Mouse (Mus musculus) midbrain, embryonic 16.5 days (tissue): ENCODE measurements around the gene Tbk1. TPM values are rescaled to one million over a fixed set of nuclear protein-coding genes. Genes with fewer than 3 reads are reported as not detected.

Experiments
- ATAC-seq: fragments of 200-750 bp; cut with Nextera tagmentation; 2 replicates; pipeline ENCODE4 v1.8.0; 2017; ENCODE audit warnings: moderate TSS enrichment
- H3K27ac ChIP-seq: fragments of 300-500 bp; sonication (generic); 2 replicates; pipeline ENCODE4 v1.5.1; 2014; ENCODE audit warnings: mild to moderate bottlenecking, low read length, mixed read lengths
- H3K27me3 ChIP-seq: fragments of 300-500 bp; sonication (generic); 2 replicates; pipeline ENCODE4 v1.6.1; 2014; ENCODE audit warnings: low read depth, low read length, mixed read lengths; ENCODE audit not compliant: control insufficient read depth, insufficient read depth
- H3K36me3 ChIP-seq: fragments of 300-500 bp; sonication (generic); 2 replicates; pipeline ENCODE4 v1.6.1; 2014; ENCODE audit warnings: mild to moderate bottlenecking, low read length, moderate library complexity, mixed read lengths; ENCODE audit not compliant: control insufficient read depth, insufficient read depth
- H3K4me1 ChIP-seq: fragments of 300-500 bp; sonication (generic); 2 replicates; pipeline ENCODE4 v1.6.1; 2014; ENCODE audit warnings: mild to moderate bottlenecking, low read length, mixed read lengths; ENCODE audit not compliant: control insufficient read depth, insufficient read depth
- H3K4me2 ChIP-seq: fragments of 300-500 bp; sonication (generic); 2 replicates; pipeline ENCODE4 v1.6.1; 2014; ENCODE audit warnings: mild to moderate bottlenecking, low read length, mixed read lengths
- H3K4me3 ChIP-seq: fragments of 300-500 bp; sonication (generic); 2 replicates; pipeline ENCODE4 v1.5.1; 2014; ENCODE audit warnings: low read depth, mild to moderate bottlenecking, low read length, moderate library complexity, mixed read lengths
- H3K9ac ChIP-seq: fragments of 300-500 bp; sonication (generic); 2 replicates; pipeline ENCODE4 v1.6.1; 2014; ENCODE audit warnings: low read depth, low read length, mixed read lengths
- H3K9me3 ChIP-seq: fragments of 300-500 bp; sonication (generic); replicated peaks from 2 replicates; pipeline ENCODE4 v1.6.1; 2014; ENCODE audit warnings: mild to moderate bottlenecking, low read length, mixed read lengths; ENCODE audit not compliant: control insufficient read depth, poor library complexity, severe bottlenecking
- WGBS: fragments of 180-500 bp; shearing (Covaris S2); extraction: QIAGEN DNeasy Blood & Tissue Kit; methylation state at CpG from one replicate; pipeline ENCODE4 v1.1.7; 2014; 5-methylcytosine and 5-hydroxymethylcytosine counted together
- polyA plus RNA-seq: library from polyadenylated mRNA; unstranded; fragments of >200 nt; fragmentation: Nextera tagmentation; extraction: Ambion mirVana; gene quantifications from 2 replicates; pipeline ENCODE4 v1.2.1, GENCODE M21; 2015

Gene Tbk1
- polyA plus RNA-seq, 1 experiment from 2014 or later: 35.9 TPM

GRCm38 (mm10) chr10:121623670-121624069 is 37.1 kb upstream of the Tbk1 start:
- Histone ChIP-seq H3K27ac (no peak overlapping the region), H3K9me3 (no peaks in the 10 kb centered on the region), H3K36me3 (peaks cover 14% of the 10 kb centered on the region), H3K9ac (no peak overlapping the region), H3K27me3 (no peaks in the 10 kb centered on the region), H3K4me1 (peaks cover 11% of the 10 kb centered on the region), H3K4me3 (no peak overlapping the region), H3K4me2 (no peak overlapping the region)
- 83% methylated on average over 7 of the region's 7 CpGs for WGBS
- ATAC-seq: no peak

- Histone ChIP-seq H3K9ac (no peak overlapping the region), H3K27me3 (no peaks in the 10 kb centered on the region), H3K27ac (no peak overlapping the region), H3K36me3 (peaks cover 14% of the 10 kb centered on the region), H3K9me3 (no peaks in the 10 kb centered on the region), H3K4me2 (no peak overlapping the region), H3K4me1 (peaks cover 11% of the 10 kb centered on the region), H3K4me3 (no peak overlapping the region)
- no peak for ATAC-seq
- WGBS: 91% methylated on average over 6 of the region's 6 CpGs
Observed at GRCm38 (mm10) chr10:121622431-121622830, 35.8 kb upstream of the Tbk1 start.

GRCm38 (mm10) chr10:121615935-121616334 is 29.3 kb upstream of the Tbk1 start:
- ATAC-seq: no peak
- Histone ChIP-seq H3K4me1 (no peaks in the 10 kb centered on the region), H3K27me3 (no peaks in the 10 kb centered on the region), H3K4me2 (no peak overlapping the region), H3K9ac (no peak overlapping the region), H3K36me3 (peaks cover 23% of the 10 kb centered on the region), H3K27ac (no peak overlapping the region), H3K4me3 (no peak overlapping the region), H3K9me3 (no peaks in the 10 kb centered on the region)
- WGBS: 44% methylated on average over 7 of the region's 7 CpGs

GRCm38 (mm10) chr10:121615146-121615870 is 28.7 kb upstream of the Tbk1 start:
- ATAC-seq: no peak
- H3K4me1 ChIP-seq: no peaks in the 10 kb centered on the region
- no peaks in the 10 kb centered on the region for H3K27me3 ChIP-seq
- WGBS: 93% methylated on average over 13 of the region's 13 CpGs
- H3K36me3 ChIP-seq: peaks cover 24% of the 10 kb centered on the region
- no peak overlapping the region for H3K9ac ChIP-seq
- H3K4me2 ChIP-seq: no peak overlapping the region
- no peak overlapping the region for H3K27ac ChIP-seq
- no peaks in the 10 kb centered on the region for H3K9me3 ChIP-seq
- H3K4me3 ChIP-seq: no peak overlapping the region

GRCm38 (mm10) chr10:121613570-121613969 is 27.0 kb upstream of the Tbk1 start:
- WGBS: 94% methylated on average over 13 of the region's 13 CpGs
- H3K4me3 ChIP-seq: no peak overlapping the region
- ATAC-seq: no peak

GRCm38 (mm10) chr10:121612448-121612847 is 25.9 kb upstream of the Tbk1 start:
- Histone ChIP-seq H3K27ac (no peak overlapping the region), H3K4me1 (no peaks in the 10 kb centered on the region), H3K9ac (no peak overlapping the region), H3K27me3 (no peaks in the 10 kb centered on the region), H3K4me2 (no peak overlapping the region), H3K4me3 (no peak overlapping the region), H3K9me3 (no peaks in the 10 kb centered on the region), H3K36me3 (peaks cover 35% of the 10 kb centered on the region)
- 92% methylated on average over 6 of the region's 6 CpGs for WGBS
- no peak for ATAC-seq

More at GRCm38 (mm10) chr10:121613570-121613969, 27.0 kb upstream of the Tbk1 start:
- Histone ChIP-seq H3K4me2 (no peak overlapping the region), H3K4me1 (no peaks in the 10 kb centered on the region), H3K9me3 (no peaks in the 10 kb centered on the region), H3K27ac (no peak overlapping the region), H3K9ac (no peak overlapping the region), H3K36me3 (peaks cover 31% of the 10 kb centered on the region), H3K27me3 (no peaks in the 10 kb centered on the region)

GRCm38 (mm10) chr10:121611587-121611986 is 25.0 kb upstream of the Tbk1 start:
- Histone ChIP-seq H3K27me3 (no peaks in the 10 kb centered on the region), H3K4me1 (no peaks in the 10 kb centered on the region), H3K4me3 (no peak overlapping the region), H3K9ac (no peak overlapping the region), H3K4me2 (no peak overlapping the region), H3K27ac (no peak overlapping the region), H3K36me3 (peaks cover 41% of the 10 kb centered on the region), H3K9me3 (no peaks in the 10 kb centered on the region)
- WGBS: 82% methylated on average over 9 of the region's 10 CpGs
- no peak for ATAC-seq

GRCm38 (mm10) chr10:121608177-121608576 is 21.6 kb upstream of the Tbk1 start:
- peaks cover 56% of the 10 kb centered on the region for H3K36me3 ChIP-seq
- H3K9ac ChIP-seq: no peak overlapping the region
- 96% methylated on average over 10 of the region's 10 CpGs for WGBS
- no peaks in the 10 kb centered on the region for H3K27me3 ChIP-seq
- H3K9me3 ChIP-seq: no peaks in the 10 kb centered on the region
- H3K27ac ChIP-seq: no peak overlapping the region
- no peak overlapping the region for H3K4me3 ChIP-seq
- H3K4me2 ChIP-seq: no peak overlapping the region
- no peaks in the 10 kb centered on the region for H3K4me1 ChIP-seq
- no peak for ATAC-seq

- Histone ChIP-seq H3K4me2 (no peak overlapping the region), H3K27ac (no peak overlapping the region), H3K4me1 (no peaks in the 10 kb centered on the region), H3K4me3 (no peak overlapping the region), H3K27me3 (no peaks in the 10 kb centered on the region), H3K9ac (no peak overlapping the region), H3K36me3 (peaks cover 67% of the 10 kb centered on the region), H3K9me3 (no peaks in the 10 kb centered on the region)
- no peak for ATAC-seq
- WGBS: 95% methylated on average over 13 of the region's 13 CpGs
Observed at GRCm38 (mm10) chr10:121604632-121605344, 18.2 kb upstream of the Tbk1 start.
